Mouse (Mus musculus): ENCODE data around the gene Vps26a. TPM values are rescaled to one million over a fixed set of nuclear protein-coding genes. Genes with fewer than 3 reads are reported as not detected.

The Vps26a gene
- polyA plus RNA-seq (2014; fragmentation: Illumina TruSeq; extraction: RNeasy Lipid Tissue Mini Kit (QIAGEN cat#74804); ENCODE audit: low read depth, low replicate concordance), result 66.7 TPM

GRCm38 (mm10) chr10:62486618-62487415, at the start of gene Vps26a:
Gene Vps26a (minus strand): TSS chr10:62486805.

GRCm38 (mm10) chr10:62527351-62527750, 40.7 kb upstream of the Vps26a start, which contains the start of gene Srgn:
Gene Srgn (minus strand): TSS chr10:62527451.

GRCm38 (mm10) chr10:62449364-62450279, 37.0 kb downstream of the Vps26a start, which contains the start of the genes 4930507D05Rik and Supv3l1:
Gene 4930507D05Rik (plus strand): TSS chr10:62449489.
Gene Supv3l1 (minus strand): TSS chr10:62449738.

GRCm38 (mm10) chr10:62422255-62422654, 64.3 kb downstream of the Vps26a start, which contains the start of gene Hkdc1:
Gene Hkdc1 (minus strand): TSS chr10:62422491.

Other genes starting within 250 kb of the Vps26a start
- not detected for gene Tacr2, start 234.4 kb downstream of the Vps26a start, polyA plus RNA-seq (2014; fragmentation: Illumina TruSeq; extraction: RNeasy Lipid Tissue Mini Kit (QIAGEN cat#74804); ENCODE audit: low read depth, low replicate concordance)
- gene Hk1, start 106.9 kb downstream of the Vps26a start, polyA plus RNA-seq (2014; fragmentation: Illumina TruSeq; extraction: RNeasy Lipid Tissue Mini Kit (QIAGEN cat#74804); ENCODE audit: low read depth, low replicate concordance), result 0.29 TPM
- gene Hkdc1, start 64.3 kb downstream of the Vps26a start, polyA plus RNA-seq (2014; fragmentation: Illumina TruSeq; extraction: RNeasy Lipid Tissue Mini Kit (QIAGEN cat#74804); ENCODE audit: low read depth, low replicate concordance), result not detected
- not detected for gene 4930507D05Rik, start 37.3 kb downstream of the Vps26a start, polyA plus RNA-seq (2014; fragmentation: Illumina TruSeq; extraction: RNeasy Lipid Tissue Mini Kit (QIAGEN cat#74804); ENCODE audit: low read depth, low replicate concordance)
- 12.5 TPM for gene Supv3l1, start 37.1 kb downstream of the Vps26a start, polyA plus RNA-seq (2014; fragmentation: Illumina TruSeq; extraction: RNeasy Lipid Tissue Mini Kit (QIAGEN cat#74804); ENCODE audit: low read depth, low replicate concordance)
- 46.4 TPM for gene Srgn, start 40.6 kb upstream of the Vps26a start, polyA plus RNA-seq (2014; fragmentation: Illumina TruSeq; extraction: RNeasy Lipid Tissue Mini Kit (QIAGEN cat#74804); ENCODE audit: low read depth, low replicate concordance)
- gene Kif1bp, start 91.7 kb upstream of the Vps26a start, polyA plus RNA-seq (2014; fragmentation: Illumina TruSeq; extraction: RNeasy Lipid Tissue Mini Kit (QIAGEN cat#74804); ENCODE audit: low read depth, low replicate concordance), result 10.3 TPM
- gene Ddx21, start 115.5 kb upstream of the Vps26a start, polyA plus RNA-seq (2014; fragmentation: Illumina TruSeq; extraction: RNeasy Lipid Tissue Mini Kit (QIAGEN cat#74804); ENCODE audit: low read depth, low replicate concordance), result 23.0 TPM
- 109 TPM for gene Ddx50, start 164.4 kb upstream of the Vps26a start, polyA plus RNA-seq (2014; fragmentation: Illumina TruSeq; extraction: RNeasy Lipid Tissue Mini Kit (QIAGEN cat#74804); ENCODE audit: low read depth, low replicate concordance)
- gene Stox1, start 239.3 kb upstream of the Vps26a start, polyA plus RNA-seq (2014; fragmentation: Illumina TruSeq; extraction: RNeasy Lipid Tissue Mini Kit (QIAGEN cat#74804); ENCODE audit: low read depth, low replicate concordance), result 0.56 TPM

Data from liver, adult 10 weeks (tissue).